Mouse (Mus musculus) heart, embryonic 15.5 days (tissue): ENCODE measurements at regions not wholly inside any gene's neighbourhood (a gene's known extent, or its start where the extent isn't known, plus 50 kb on each side); places are given as distances from the start of the nearest gene placed in this dataset.
A peak's percentile ranks its signal among the peaks of the same experiment; 100 is the strongest.

Experiments
- ATAC-seq: fragments of 200-750 bp; cut with Nextera tagmentation; replicated peaks from 2 replicates; pipeline ENCODE4 v1.8.0; 2017; ENCODE audit warnings: low read depth, moderate TSS enrichment; ENCODE audit not compliant: insufficient number of reproducible peaks, insufficient read depth, low FRiP score
- H3K27ac ChIP-seq: fragments of 300-500 bp; sonication (generic); 2 replicates; pipeline ENCODE4 v1.5.1; 2015; ENCODE audit warnings: mild to moderate bottlenecking, inconsistent platforms
- H3K27me3 ChIP-seq: fragments of 300-500 bp; sonication (generic); 2 replicates; pipeline ENCODE4 v1.6.1; 2015; ENCODE audit warnings: inconsistent platforms
- H3K36me3 ChIP-seq: fragments of 300-500 bp; sonication (generic); 2 replicates; pipeline ENCODE4 v1.6.1; 2015; ENCODE audit warnings: mild to moderate bottlenecking, inconsistent platforms
- H3K4me1 ChIP-seq: fragments of 300-500 bp; sonication (generic); replicated peaks from 2 replicates; pipeline ENCODE4 v1.6.1; 2015; ENCODE audit warnings: inconsistent platforms
- H3K4me2 ChIP-seq: fragments of 300-500 bp; sonication (generic); 2 replicates; pipeline ENCODE4 v1.6.1; 2015; ENCODE audit warnings: inconsistent platforms, mild to moderate bottlenecking, moderate library complexity
- H3K4me3 ChIP-seq: fragments of 300-500 bp; sonication (generic); 2 replicates; pipeline ENCODE4 v1.5.1; 2015; ENCODE audit warnings: mild to moderate bottlenecking, inconsistent platforms
- H3K9ac ChIP-seq: fragments of 300-500 bp; sonication (generic); 2 replicates; pipeline ENCODE4 v1.6.1; 2015; ENCODE audit warnings: mild to moderate bottlenecking, inconsistent platforms
- H3K9me3 ChIP-seq: fragments of 300-500 bp; sonication (generic); replicated peaks from 2 replicates; pipeline ENCODE4 v1.6.1; 2016; ENCODE audit warnings: inconsistent platforms
- WGBS: fragments of 180-500 bp; shearing (Covaris S2); methylation state at CpG from one replicate; pipeline ENCODE4 v1.1.7; 2015; ENCODE audit warnings: mixed read lengths; 5-methylcytosine and 5-hydroxymethylcytosine counted together

DNA sequence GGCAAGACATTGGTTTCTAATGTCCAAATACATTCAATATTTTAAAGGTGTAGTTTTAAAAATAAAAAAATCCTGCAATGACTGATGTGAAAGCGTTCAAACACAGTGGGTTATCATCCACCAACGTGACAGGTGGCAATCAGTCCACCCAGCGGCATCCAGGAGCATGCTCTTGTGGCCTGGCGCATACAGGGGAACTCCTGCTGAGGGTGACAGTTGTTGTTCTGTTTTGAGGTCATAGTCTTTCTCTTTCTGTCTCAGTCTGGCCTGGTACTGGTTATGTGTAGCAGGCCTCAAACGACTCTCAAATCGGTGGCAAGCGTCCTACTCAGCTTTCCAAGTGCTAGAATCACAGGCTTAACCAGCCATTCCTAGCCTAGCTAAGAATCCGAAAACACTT, 191.5 kb upstream of the Klf14 start:
- WGBS = 93% methylated on average over 8 of the region's 8 CpGs
- no peak overlapping the region for H3K9ac ChIP-seq

DNA sequence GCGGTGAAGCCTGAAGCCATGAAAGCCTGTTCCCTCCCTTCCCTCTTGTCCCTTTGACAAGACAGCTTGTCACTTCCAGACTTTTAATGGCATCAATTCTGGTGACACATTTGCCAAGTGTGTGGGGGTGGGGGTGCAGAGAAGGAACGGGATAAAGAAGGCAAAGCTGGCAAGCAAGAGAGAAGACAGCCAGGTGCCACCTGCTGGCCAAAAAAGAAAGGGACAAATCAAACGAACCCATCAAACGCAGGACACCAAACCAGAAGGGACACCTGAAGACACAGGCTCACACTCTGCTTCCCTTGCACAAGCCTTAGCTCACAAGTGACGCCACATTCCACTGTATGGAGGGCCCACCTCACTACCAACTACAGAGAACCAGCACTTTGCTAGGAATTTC, 197.0 kb upstream of the Klf14 start:
- 21% methylated on average over 5 of the region's 5 CpGs for WGBS
- Histone ChIP-seq H3K27ac (no peak overlapping the region), H3K4me1 (peaks cover 18% of the 10 kb centered on the region), H3K9ac (no peak overlapping the region), H3K36me3 (no peaks in the 10 kb centered on the region), H3K4me2 (no peak overlapping the region), H3K27me3 (no peaks in the 10 kb centered on the region), H3K4me3 (no peak overlapping the region), H3K9me3 (no peaks in the 10 kb centered on the region)
- ATAC-seq = no peak

More for the DNA sequence above, 191.5 kb upstream of the Klf14 start:
- Histone ChIP-seq H3K4me3 (no peak overlapping the region), H3K36me3 (no peaks in the 10 kb centered on the region), H3K27me3 (no peaks in the 10 kb centered on the region), H3K4me1 (0 out of 2 replicates have a peak, but pooled peaks cover 3% of the 10 kb centered on the region), H3K4me2 (no peak overlapping the region), H3K9me3 (no peaks in the 10 kb centered on the region), H3K27ac (no peak overlapping the region)
- ATAC-seq = no peak

DNA sequence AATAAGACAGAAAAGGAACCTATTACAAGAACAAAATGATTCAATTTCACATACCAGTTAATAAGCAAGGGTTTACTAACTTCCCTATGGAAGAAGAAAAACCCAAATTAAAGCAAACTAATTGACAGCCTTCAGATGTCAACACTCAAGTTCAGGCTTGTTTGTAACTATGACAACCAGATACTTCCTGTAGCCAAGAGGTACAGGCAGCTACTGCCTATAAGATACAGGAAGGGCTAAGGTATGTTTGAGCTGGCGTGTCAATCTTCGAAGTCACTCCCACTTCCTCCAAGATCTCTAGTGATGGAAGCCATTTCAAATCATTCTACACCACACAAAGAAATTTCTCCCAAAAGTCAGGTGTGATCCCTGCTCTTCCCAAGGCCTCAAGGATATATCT, 198.1 kb upstream of the Klf14 start:
- no peak overlapping the region for H3K9ac ChIP-seq
- no peaks in the 10 kb centered on the region for H3K9me3 ChIP-seq
- ATAC-seq = no peak
- H3K4me3 ChIP-seq = no peak overlapping the region
- H3K27ac ChIP-seq = no peak overlapping the region
- H3K36me3 ChIP-seq = no peaks in the 10 kb centered on the region
- no peaks in the 10 kb centered on the region for H3K27me3 ChIP-seq
- 80% methylated on average over 2 of the region's 2 CpGs for WGBS
- H3K4me1 ChIP-seq = peaks cover 18% of the 10 kb centered on the region
- no peak overlapping the region for H3K4me2 ChIP-seq

DNA sequence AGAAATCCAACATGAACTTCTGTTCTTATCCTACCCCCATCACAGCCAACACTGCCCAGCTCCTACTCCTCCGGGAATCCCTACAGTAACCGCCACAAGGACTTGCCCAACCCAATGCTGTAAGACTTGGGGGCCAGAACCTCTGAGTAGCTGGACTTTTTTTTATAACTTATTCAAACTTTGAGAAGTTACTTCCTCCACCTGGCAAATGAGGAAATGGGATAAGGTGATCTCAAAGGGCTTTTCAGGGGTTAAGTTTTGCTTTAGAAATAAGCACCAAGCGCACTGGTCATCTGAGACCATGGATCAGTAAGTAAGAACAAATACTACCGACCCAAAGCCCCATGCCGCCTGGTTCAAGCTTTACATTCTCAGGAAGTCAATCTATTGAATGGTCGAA, 198.6 kb upstream of the Klf14 start:
- Histone ChIP-seq H3K4me3 (no peak overlapping the region), H3K27ac (no peak overlapping the region), H3K36me3 (no peaks in the 10 kb centered on the region), H3K4me1 (peaks cover 18% of the 10 kb centered on the region), H3K27me3 (no peaks in the 10 kb centered on the region), H3K9me3 (no peaks in the 10 kb centered on the region), H3K9ac (no peak overlapping the region), H3K4me2 (no peak overlapping the region)
- whole genome bisulfite sequencing = 88% methylated on average over 6 of the region's 6 CpGs
- no peak for ATAC-seq

DNA sequence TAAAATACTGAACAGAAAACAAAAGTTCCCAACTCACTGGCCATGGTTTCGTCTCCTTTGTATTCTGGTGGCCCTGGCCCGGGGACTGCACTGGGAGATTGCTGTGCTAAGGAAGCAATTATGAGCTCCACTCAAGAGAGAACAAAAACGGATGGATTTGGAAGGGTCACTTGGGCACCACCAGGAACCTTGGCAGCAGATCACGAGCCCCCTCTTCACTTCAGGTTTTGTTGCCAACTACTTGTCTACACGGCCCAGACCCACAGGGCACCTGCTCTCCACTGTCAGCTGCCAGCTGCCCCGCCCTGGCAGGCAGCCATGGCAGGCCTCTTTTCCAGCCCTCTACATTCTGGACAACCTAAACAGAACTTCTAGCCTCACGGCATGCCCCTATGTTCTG, 199.8 kb upstream of the Klf14 start:
- Histone ChIP-seq H3K9me3 (no peaks in the 10 kb centered on the region), H3K4me1 (peaks cover 18% of the 10 kb centered on the region), H3K4me3 (no peak overlapping the region), H3K27ac (peak overlapping the region; percentile 68), H3K36me3 (no peaks in the 10 kb centered on the region), H3K27me3 (no peaks in the 10 kb centered on the region), H3K9ac (no peak overlapping the region), H3K4me2 (0 out of 2 replicates have a peak overlapping the region, but pooled peaks have one; percentile 7)
- 44% methylated on average over 7 of the region's 7 CpGs for WGBS
- ATAC-seq = peak; percentile 82

DNA sequence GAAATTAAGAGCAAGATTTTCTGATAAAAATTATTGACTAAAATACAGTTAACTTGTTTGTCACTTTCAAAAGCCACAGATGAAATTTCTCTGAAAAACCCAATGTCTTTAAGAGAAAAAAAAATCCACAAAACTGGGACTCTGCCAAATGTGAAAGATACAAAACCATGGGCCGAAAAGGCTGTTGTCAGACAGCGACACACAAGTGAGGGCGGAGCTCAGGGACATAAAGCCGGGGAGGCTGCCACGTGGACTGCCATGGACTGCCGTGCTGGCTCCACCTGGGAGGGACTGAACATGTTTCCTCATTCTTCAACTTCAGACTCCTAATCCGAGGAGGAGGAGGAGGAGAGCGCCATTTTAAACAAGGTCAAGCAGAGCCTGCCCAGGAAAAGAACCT, 200.4 kb upstream of the Klf14 start:
- H3K4me2 ChIP-seq = peak overlapping the region; percentile 28
- H3K4me3 ChIP-seq = no peak overlapping the region
- H3K9ac ChIP-seq = no peak overlapping the region
- no peaks in the 10 kb centered on the region for H3K36me3 ChIP-seq
- peak overlapping the region; percentile 29 for H3K27ac ChIP-seq
- peaks cover 18% of the 10 kb centered on the region for H3K4me1 ChIP-seq
- ATAC-seq = no peak
- 42% methylated on average over 8 of the region's 8 CpGs for WGBS
- no peaks in the 10 kb centered on the region for H3K27me3 ChIP-seq
- no peaks in the 10 kb centered on the region for H3K9me3 ChIP-seq

DNA sequence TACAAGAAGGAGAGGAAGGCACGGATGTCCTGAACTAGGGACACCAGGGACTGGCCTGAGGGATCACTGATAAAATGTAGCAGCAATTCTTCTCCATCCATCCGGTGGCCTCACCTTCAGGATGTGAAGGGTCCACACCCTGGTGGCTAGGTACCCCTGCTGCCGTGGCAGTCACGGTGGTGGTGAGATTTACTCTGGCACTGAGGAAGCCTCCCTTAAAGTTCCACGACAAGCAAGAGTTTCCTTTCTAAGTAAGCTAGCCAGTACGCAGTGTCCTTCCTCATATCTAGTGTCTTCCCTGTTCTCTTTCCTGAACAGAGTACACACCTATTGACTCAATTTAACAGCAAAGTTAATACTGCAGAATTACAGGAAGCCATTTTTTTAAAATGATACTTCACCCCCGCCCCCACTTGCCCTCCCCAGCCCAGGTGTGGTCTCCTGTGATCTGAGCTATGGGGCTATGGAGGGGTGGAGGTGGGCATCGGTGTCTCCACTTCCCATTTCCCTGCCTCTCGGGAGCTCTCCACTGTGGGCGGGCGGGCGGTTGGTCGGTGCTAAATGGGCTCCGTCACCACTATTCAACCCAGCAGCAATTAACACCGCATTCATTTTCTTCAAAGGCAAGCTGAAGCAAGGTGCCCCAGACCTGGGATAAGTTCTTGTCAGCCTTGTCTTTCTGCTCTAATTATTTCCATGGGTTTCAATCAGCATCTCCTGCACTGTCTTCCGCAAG, 201.2 kb upstream of the Klf14 start:
- Histone ChIP-seq H3K9me3 (no peaks in the 10 kb centered on the region), H3K27ac (no peak overlapping the region), H3K4me1 (peaks cover 18% of the 10 kb centered on the region), H3K36me3 (no peaks in the 10 kb centered on the region), H3K9ac (no peak overlapping the region), H3K4me2 (no peak overlapping the region), H3K4me3 (no peak overlapping the region), H3K27me3 (no peaks in the 10 kb centered on the region)
- WGBS = 72% methylated on average over 16 of the region's 16 CpGs
- no peak for ATAC-seq

DNA sequence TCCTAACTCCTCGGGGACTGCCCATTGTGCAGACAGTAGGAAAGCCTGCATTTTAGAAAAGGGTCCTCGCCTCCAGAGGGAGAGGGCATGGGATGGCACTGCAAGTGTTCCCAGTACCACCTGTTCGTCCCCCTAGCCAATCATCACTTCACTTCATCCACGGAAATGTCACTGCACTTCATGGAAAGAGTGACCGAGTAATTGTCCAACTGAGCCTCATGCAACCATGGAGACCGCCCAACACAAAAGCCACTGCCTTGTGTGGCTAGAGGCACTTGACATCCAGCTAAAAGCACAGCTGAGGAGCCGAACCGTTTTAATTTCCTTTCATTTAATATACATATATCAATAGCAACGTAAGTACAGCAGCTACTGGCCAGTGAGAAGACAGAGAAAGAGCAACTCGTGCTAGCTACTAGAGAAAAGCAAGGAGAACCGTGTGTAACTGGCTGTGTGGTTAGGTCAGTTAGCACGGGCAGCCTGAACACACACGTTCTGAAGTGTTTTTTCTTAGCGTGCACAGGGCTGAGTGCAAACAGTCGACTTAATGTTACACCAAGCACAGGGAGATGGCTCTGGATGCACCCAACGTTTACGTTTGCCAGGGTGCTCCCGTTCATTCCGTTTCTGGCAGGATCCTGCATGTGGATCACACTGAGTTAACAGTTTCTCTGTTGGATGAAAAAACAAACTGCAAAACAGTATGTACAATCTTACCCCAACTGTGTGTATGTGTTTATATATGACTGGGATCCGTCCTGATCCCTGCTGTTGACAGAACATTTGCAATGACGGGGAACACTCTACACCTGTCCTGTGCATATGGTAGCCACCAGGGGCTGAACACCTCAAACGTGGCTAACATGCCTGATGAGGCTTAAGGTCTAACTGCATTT, 202.8 kb upstream of the Klf14 start:
- no peak for ATAC-seq
- H3K9me3 ChIP-seq = no peaks in the 10 kb centered on the region
- WGBS = 75% methylated on average over 22 of the region's 22 CpGs
- H3K4me3 ChIP-seq = no peak overlapping the region
- no peak overlapping the region for H3K4me2 ChIP-seq
- H3K27ac ChIP-seq = no peak overlapping the region
- no peak overlapping the region for H3K9ac ChIP-seq
- H3K4me1 ChIP-seq = peaks cover 14% of the 10 kb centered on the region
- H3K36me3 ChIP-seq = no peaks in the 10 kb centered on the region
- H3K27me3 ChIP-seq = no peaks in the 10 kb centered on the region

DNA sequence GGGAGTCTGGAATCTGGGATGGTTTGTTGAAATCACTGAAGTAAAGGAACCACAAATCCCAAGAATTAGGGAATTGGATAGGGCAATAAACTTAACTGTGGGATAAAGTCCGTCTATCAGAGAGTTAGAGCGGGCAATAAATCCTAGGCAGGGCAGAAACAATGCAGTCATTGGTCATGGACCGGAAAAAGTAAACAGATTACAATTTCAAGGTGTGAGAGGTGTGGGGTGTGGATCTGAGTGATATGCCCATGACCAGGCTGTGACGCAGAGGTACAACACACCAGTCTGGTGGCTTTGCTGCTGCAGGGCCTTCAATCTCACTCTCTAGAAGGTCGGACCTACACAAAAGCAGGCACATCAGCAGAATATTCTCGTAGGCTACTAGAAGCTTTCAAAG, 206.1 kb upstream of the Klf14 start:
- H3K4me2 ChIP-seq = no peak overlapping the region
- no peaks in the 10 kb centered on the region for H3K9me3 ChIP-seq
- H3K36me3 ChIP-seq = no peaks in the 10 kb centered on the region
- no peak overlapping the region for H3K9ac ChIP-seq
- no peak overlapping the region for H3K27ac ChIP-seq
- no peak overlapping the region for H3K4me3 ChIP-seq
- no peaks in the 10 kb centered on the region for H3K27me3 ChIP-seq
- WGBS = 86% methylated on average over 6 of the region's 6 CpGs
- H3K4me1 ChIP-seq = no peaks in the 10 kb centered on the region
- ATAC-seq = no peak

DNA sequence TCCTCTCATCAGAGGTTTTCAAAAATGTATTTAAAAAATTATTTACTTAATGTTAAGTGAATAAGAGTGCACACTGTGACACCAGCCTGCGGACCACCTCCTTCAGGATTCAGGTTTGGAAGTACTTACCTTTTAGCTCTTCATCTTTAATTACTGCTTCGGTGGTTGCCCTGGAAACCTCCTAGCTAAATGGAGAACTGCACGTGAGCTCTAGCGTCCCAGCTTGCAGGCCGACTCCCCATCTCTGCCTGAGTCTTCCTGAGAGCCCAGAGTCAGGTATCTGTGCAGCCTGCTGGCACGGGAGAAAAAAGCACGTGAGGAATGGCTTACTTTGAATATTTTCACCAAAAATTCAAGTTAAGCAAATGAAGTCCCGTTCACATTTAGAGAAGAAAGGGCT, 207.5 kb upstream of the Klf14 start:
- Histone ChIP-seq H3K4me3 (no peak overlapping the region), H3K27ac (no peak overlapping the region), H3K36me3 (no peaks in the 10 kb centered on the region), H3K4me1 (no peaks in the 10 kb centered on the region), H3K9me3 (no peaks in the 10 kb centered on the region), H3K4me2 (no peak overlapping the region), H3K27me3 (no peaks in the 10 kb centered on the region), H3K9ac (no peak overlapping the region)
- WGBS = 80% methylated on average over 8 of the region's 8 CpGs
- no peak for ATAC-seq

DNA sequence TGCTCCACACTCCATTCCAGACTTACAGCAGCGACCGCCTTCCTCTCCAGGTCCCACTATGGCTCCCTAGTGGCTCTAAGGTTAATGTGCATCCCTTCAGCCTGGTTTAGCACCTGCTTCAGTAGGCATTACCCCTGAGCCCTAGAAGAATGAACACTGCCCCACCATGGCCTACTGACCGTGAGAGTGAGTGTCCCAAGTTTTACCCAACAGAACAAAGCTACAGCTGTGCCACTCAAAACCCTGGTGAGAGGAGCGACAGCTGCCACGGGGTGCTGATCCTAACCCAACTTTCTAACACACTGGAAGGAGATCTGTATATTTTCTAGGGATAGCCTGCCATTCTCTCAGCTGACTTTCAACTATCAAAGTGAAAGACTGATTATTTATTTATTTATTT, 208.9 kb upstream of the Klf14 start:
- Histone ChIP-seq H3K9ac (no peak overlapping the region), H3K36me3 (no peaks in the 10 kb centered on the region), H3K4me3 (no peak overlapping the region), H3K27ac (no peak overlapping the region), H3K4me1 (no peaks in the 10 kb centered on the region), H3K4me2 (no peak overlapping the region), H3K9me3 (no peaks in the 10 kb centered on the region), H3K27me3 (no peaks in the 10 kb centered on the region)
- no peak for ATAC-seq
- 89% methylated on average over 5 of the region's 5 CpGs for WGBS
